Mouse (Mus musculus) induced T-regulatory cell, adult 2 months (primary cell): Measurements from ENCODE around the gene Tubd1.
"Not testable (repeated sequence)": the region's sequence is repeated elsewhere in the genome, so short reads cannot be mapped to it uniquely, and the experiment has no call there.

Source experiments
- DNase-seq: peaks from one replicate; pipeline ENCODE4 v3.0.0-alpha.2; 2012; ENCODE audit warnings: low read depth

The Tubd1 gene

GRCm38 (mm10) chr11:86544639-86545299 lies at the start of gene Tubd1, which contains the start of gene Rps6kb1:
Tubd1 (plus strand) TSS chr11:86544991.
Rps6kb1 (minus strand) TSS chr11:86544805.
- DNase-seq: peak; percentile 100

- DNase-seq: no peak
Measured at GRCm38 (mm10) chr11:86497356-86497755, 47.4 kb upstream of the Tubd1 start.

- peak; percentile 17 for DNase-seq
Measured at GRCm38 (mm10) chr11:86497908-86498307, 46.9 kb upstream of the Tubd1 start.

- no peak for DNase-seq
Measured at GRCm38 (mm10) chr11:86500795-86501194, 44.0 kb upstream of the Tubd1 start.

- no peak for DNase-seq
Measured at GRCm38 (mm10) chr11:86503121-86503520, 41.7 kb upstream of the Tubd1 start.

- no peak for DNase-seq
Measured at GRCm38 (mm10) chr11:86507334-86507733, 37.5 kb upstream of the Tubd1 start.

GRCm38 (mm10) chr11:86507991-86508390 lies 36.8 kb upstream of the Tubd1 start:
- DNase-seq: no peak

- DNase-seq: no peak
Measured at GRCm38 (mm10) chr11:86516620-86517019, 28.2 kb upstream of the Tubd1 start.

- DNase-seq: no peak
Measured at GRCm38 (mm10) chr11:86517229-86517628, 27.6 kb upstream of the Tubd1 start.

- DNase-seq: no peak
Measured at GRCm38 (mm10) chr11:86519751-86520150, 25.0 kb upstream of the Tubd1 start.

GRCm38 (mm10) chr11:86527528-86527927 lies 17.3 kb upstream of the Tubd1 start:
- no peak for DNase-seq

GRCm38 (mm10) chr11:86532834-86533233 lies 12.0 kb upstream of the Tubd1 start:
- DNase-seq: peak; percentile 67

GRCm38 (mm10) chr11:86533302-86533701 lies 11.5 kb upstream of the Tubd1 start:
- DNase-seq: not testable (repeated sequence)

GRCm38 (mm10) chr11:86534201-86534910 lies 10.4 kb upstream of the Tubd1 start:
- DNase-seq: no peak

GRCm38 (mm10) chr11:86538786-86539185 lies 6.0 kb upstream of the Tubd1 start:
- DNase-seq: peak; percentile 25

GRCm38 (mm10) chr11:86539716-86540475 lies 4.9 kb upstream of the Tubd1 start:
- DNase-seq: no peak

GRCm38 (mm10) chr11:86540476-86540845 lies 4.3 kb upstream of the Tubd1 start:
- no peak for DNase-seq

GRCm38 (mm10) chr11:86542851-86543250 lies 1.9 kb upstream of the Tubd1 start:
- DNase-seq: no peak

GRCm38 (mm10) chr11:86543960-86544638 lies 692 bp upstream of the Tubd1 start:
- DNase-seq: no peak

GRCm38 (mm10) chr11:86545556-86545955 lies 765 bp downstream of the Tubd1 start:
- no peak for DNase-seq

- DNase-seq: peak; percentile 53
Measured at GRCm38 (mm10) chr11:86547412-86547811, 2.6 kb downstream of the Tubd1 start.

GRCm38 (mm10) chr11:86553525-86553924 lies 8.7 kb downstream of the Tubd1 start:
- DNase-seq: no peak
